ENCODE assay signal across 11 mouse cellular contexts in genomic region chr9:57299790-57300477, GRCm38 (mm10). TPM values are rescaled to one million over a fixed set of nuclear protein-coding genes. Genes with fewer than 3 reads are reported as not detected.
DNase-seq lines count a peak whose midpoint lies in the region; ATAC-seq and TF ChIP-seq lines count a peak whose summit lies in the region.
"Had no signal": no experiment of that assay in that cellular context is flagged by ENCODE, and none has a peak within 500 bp of the region (broad histone marks: within the 10 kb centered on the region; RNA-seq: fewer than 3 reads in every experiment).

No protein-coding gene starts in this region.

- peak; percentile 93 for ATAC-seq in heart, embryonic 13.5 days (ENCODE audit: extremely low read depth, insufficient number of reproducible peaks, low FRiP score, low TSS enrichment)
- peak; percentile 86 for ATAC-seq in intestine, embryonic 15.5 days
- ATAC-seq in monocyte, adult 5-6 weeks (replicated peaks; ENCODE audit: insufficient number of reproducible peaks, low FRiP score, low TSS enrichment, poor library complexity, severe bottlenecking), result peak; percentile 69
- ATAC-seq in hindbrain, postnatal 0 days, result no peak

- H3K4me1 ChIP-seq in heart, embryonic 13.5 days, result no peaks in the 10 kb centered on the region
- peaks cover 6% of the 10 kb centered on the region; the same call in 1 of the 2 replicates for H3K4me1 ChIP-seq in intestine, embryonic 15.5 days (replicated peaks)
- H3K4me1 ChIP-seq in hindbrain, postnatal 0 days (ENCODE audit: insufficient read depth, low read length), result no peaks in the 10 kb centered on the region
- H3K4me1 ChIP-seq: heart, embryonic 15.5 days had no signal

- H3K9ac ChIP-seq in heart, embryonic 13.5 days, result no peak overlapping the region
- no peak overlapping the region for H3K9ac ChIP-seq in intestine, embryonic 15.5 days
- no peak overlapping the region for H3K9ac ChIP-seq in hindbrain, postnatal 0 days (replicated peaks; ENCODE audit: low read length)
- H3K9ac ChIP-seq: heart, embryonic 15.5 days had no signal

- no peak for DNase-seq in heart, postnatal 25 days (ENCODE audit: low spot score)
- DNase-seq in MEL-GATA-1-ER (ENCODE audit: extremely low read depth, low read depth), result peak; percentile 46
- DNase-seq in hindbrain, postnatal 0 days (ENCODE audit: low spot score), result no peak
- DNase-seq in right cerebral cortex, postnatal 4 days, result no peak
- DNase-seq in left cerebral cortex, adult 18-20 months (ENCODE audit: low spot score in 2 of 2), result no peak
- DNase-seq: adrenal gland, postnatal 36 days; thymus, adult 2 months had no signal

- H3K4me2 ChIP-seq in heart, embryonic 13.5 days, result no peak overlapping the region; the same call in 1 of the 2 replicates
- no peak overlapping the region for H3K4me2 ChIP-seq in intestine, embryonic 15.5 days (replicated peaks)
- H3K4me2 ChIP-seq in hindbrain, postnatal 0 days (ENCODE audit: low read depth, low read length), result no peak overlapping the region
- H3K4me2 ChIP-seq: heart, embryonic 15.5 days had no signal

- intact Hi-C loops in heart, postnatal 25 days (cut with DNase I), result no loop called here

- no peak for TF ChIP-seq CTCF in hindbrain, postnatal 0 days (IDR thresholded peaks at IDR 0.05; ENCODE audit: low read depth)

- no peaks in the 10 kb centered on the region for H3K36me3 ChIP-seq in heart, embryonic 13.5 days
- no peaks in the 10 kb centered on the region for H3K36me3 ChIP-seq in intestine, embryonic 15.5 days
- no peaks in the 10 kb centered on the region for H3K36me3 ChIP-seq in hindbrain, postnatal 0 days (ENCODE audit: insufficient read depth, low read length)
- H3K36me3 ChIP-seq: heart, embryonic 15.5 days had no signal

- no peaks in the 10 kb centered on the region for H3K27me3 ChIP-seq in heart, embryonic 13.5 days (replicated peaks)
- no peaks in the 10 kb centered on the region for H3K27me3 ChIP-seq in intestine, embryonic 15.5 days (replicated peaks)
- no peaks in the 10 kb centered on the region for H3K27me3 ChIP-seq in hindbrain, postnatal 0 days (ENCODE audit: insufficient read depth, low read length)
- H3K27me3 ChIP-seq: heart, embryonic 15.5 days had no signal

- H3K4me3 ChIP-seq in heart, embryonic 13.5 days, result no peak overlapping the region
- H3K4me3 ChIP-seq in intestine, embryonic 15.5 days (replicated peaks), result no peak overlapping the region
- H3K4me3 ChIP-seq in hindbrain, postnatal 0 days (ENCODE audit: low read length), result no peak overlapping the region
- H3K4me3 ChIP-seq: heart, embryonic 15.5 days had no signal

- WGBS in heart, embryonic 13.5 days, result 64% methylated on average over 6 of the region's 6 CpGs
- WGBS in intestine, embryonic 15.5 days, result 56% methylated on average over 6 of the region's 6 CpGs
- WGBS in hindbrain, postnatal 0 days, result 88% methylated on average over 6 of the region's 6 CpGs

- H3K9me3 ChIP-seq in heart, embryonic 13.5 days, result peaks cover under 1% of the 10 kb centered on the region; the same call in 1 of the 2 replicates
- no peaks in the 10 kb centered on the region for H3K9me3 ChIP-seq in intestine, embryonic 15.5 days
- no peaks in the 10 kb centered on the region for H3K9me3 ChIP-seq in hindbrain, postnatal 0 days (ENCODE audit: low read length)
- H3K9me3 ChIP-seq: heart, embryonic 15.5 days had no signal

- peak overlapping the region; percentile 59 for H3K27ac ChIP-seq in heart, embryonic 13.5 days (replicated peaks)
- H3K27ac ChIP-seq in intestine, embryonic 15.5 days, result no peak overlapping the region
- H3K27ac ChIP-seq in hindbrain, postnatal 0 days, result no peak overlapping the region
- H3K27ac ChIP-seq: heart, embryonic 15.5 days had no signal

RNA-seq across cellular contexts. Expression of gene 1700017B05Rik, which starts 37.5 kb away (rescaled TPM):
- 11.9 and 16.9 TPM in 2 replicates for polyA plus RNA-seq in heart, embryonic 13.5 days (2015; fragmentation: Nextera tagmentation; extraction: Ambion mirVana)
- 10 to 100 TPM; 11.0 to 11.5 TPM for total RNA-seq in heart, postnatal 25 days (2021)
- 27.7 and 29.6 TPM in 2 replicates for polyA plus RNA-seq in intestine, embryonic 15.5 days (2015; fragmentation: Nextera tagmentation; extraction: Ambion mirVana)
- 11.4 to 26.8 TPM (median 12.9 TPM) in 3 replicates for total RNA-seq in monocyte, adult 5-6 weeks (2017)
- total RNA-seq in hindbrain, postnatal 0 days (2014; rRNA removed), result 10.6 and 14.7 TPM in 2 replicates
- polyA plus RNA-seq in hindbrain, postnatal 0 days (2015; fragmentation: Nextera tagmentation; extraction: Ambion mirVana), result 5.2 and 5.3 TPM in 2 replicates
- 10 to 100 TPM; 14.1 to 18.9 TPM for total RNA-seq in left cerebral cortex, adult 18-20 months (2021)
